Comparison of ENCODE assay signal across 22 mouse cellular contexts in genomic region chr9:53272207-53272606, GRCm38 (mm10). TPM values are rescaled to one million over a fixed set of nuclear protein-coding genes. Genes with fewer than 3 reads are reported as not detected.
DNase-seq lines count a peak whose midpoint lies in the region; ATAC-seq lines count a peak whose summit lies in the region.
"Had no signal": no experiment of that assay in that cellular context is flagged by ENCODE, and none has a peak within 500 bp of the region (broad histone marks: within the 10 kb centered on the region; RNA-seq: fewer than 3 reads in every experiment).

No protein-coding gene starts in this region.

- H3K4me1 ChIP-seq in heart, embryonic 16.5 days (ENCODE audit: control insufficient read depth, insufficient read depth, low read length), result peaks cover 7% of the 10 kb centered on the region; the same call in 1 of the 2 replicates
- peaks cover 7% of the 10 kb centered on the region; the same call in 1 of the 2 replicates for H3K4me1 ChIP-seq in limb, embryonic 11.5 days (ENCODE audit: control insufficient read depth, insufficient read depth, low read length)
- H3K4me1 ChIP-seq in limb, embryonic 10.5 days, result peaks cover 7% of the 10 kb centered on the region; the same call in 1 of the 2 replicates
- peaks cover 10% of the 10 kb centered on the region; the same call in 1 of the 2 replicates for H3K4me1 ChIP-seq in intestine, embryonic 14.5 days (replicated peaks; ENCODE audit: control insufficient read depth, insufficient read depth, low read length)
- H3K4me1 ChIP-seq in limb, embryonic 13.5 days, result peaks cover 12% of the 10 kb centered on the region
- H3K4me1 ChIP-seq: forebrain, embryonic 12.5 days; hindbrain, embryonic 13.5 days; liver, embryonic 12.5 days; neural tube, embryonic 13.5 days had no signal

- WGBS in heart, embryonic 16.5 days, result 47% methylated on average over 5 of the region's 5 CpGs
- WGBS in limb, embryonic 11.5 days, result 52% methylated on average over 5 of the region's 5 CpGs
- WGBS in limb, embryonic 10.5 days, result 78% methylated on average over 5 of the region's 5 CpGs
- WGBS in intestine, embryonic 14.5 days, result 41% methylated on average over 5 of the region's 5 CpGs
- 12% methylated on average over 5 of the region's 5 CpGs for WGBS in limb, embryonic 13.5 days

- no peak for ATAC-seq in heart, embryonic 16.5 days (replicated peaks; ENCODE audit: extremely low read depth, insufficient read depth, low FRiP score)
- ATAC-seq in limb, embryonic 11.5 days (ENCODE audit: insufficient number of reproducible peaks, low FRiP score, low TSS enrichment, low read depth), result no peak
- no peak for ATAC-seq in intestine, embryonic 14.5 days (replicated peaks; ENCODE audit: low FRiP score, low TSS enrichment, low read depth)
- 0 out of 2 replicates have a peak, but pooled peaks have one; percentile 24 for ATAC-seq in limb, embryonic 13.5 days (ENCODE audit: low FRiP score, low read depth)
- ATAC-seq in megakaryocyte-erythroid progenitor cell, adult 5-6 weeks (replicated peaks; ENCODE audit: low FRiP score, low TSS enrichment, poor library complexity, severe bottlenecking), result no peak
- ATAC-seq: liver, embryonic 12.5 days had no signal

- no peaks in the 10 kb centered on the region for H3K36me3 ChIP-seq in heart, embryonic 16.5 days (ENCODE audit: control insufficient read depth, insufficient read depth)
- no peaks in the 10 kb centered on the region for H3K36me3 ChIP-seq in limb, embryonic 11.5 days (ENCODE audit: control insufficient read depth, insufficient read depth, low read length)
- no peaks in the 10 kb centered on the region for H3K36me3 ChIP-seq in limb, embryonic 10.5 days
- no peaks in the 10 kb centered on the region for H3K36me3 ChIP-seq in intestine, embryonic 14.5 days (ENCODE audit: control insufficient read depth, insufficient read depth, low read length)
- no peaks in the 10 kb centered on the region for H3K36me3 ChIP-seq in limb, embryonic 13.5 days
- H3K36me3 ChIP-seq: forebrain, embryonic 12.5 days; hindbrain, embryonic 13.5 days; liver, embryonic 12.5 days; neural tube, embryonic 13.5 days had no signal

- no peak overlapping the region for H3K4me3 ChIP-seq in heart, embryonic 16.5 days (ENCODE audit: low read length)
- H3K4me3 ChIP-seq in limb, embryonic 11.5 days (ENCODE audit: low read depth, low read length), result no peak overlapping the region
- H3K4me3 ChIP-seq in limb, embryonic 10.5 days, result no peak overlapping the region
- H3K4me3 ChIP-seq in intestine, embryonic 14.5 days (ENCODE audit: low read depth, low read length), result no peak overlapping the region
- no peak overlapping the region for H3K4me3 ChIP-seq in limb, embryonic 13.5 days
- H3K4me3 ChIP-seq: forebrain, embryonic 12.5 days; heart, adult 2 months; hindbrain, embryonic 13.5 days; liver, embryonic 12.5 days; neural tube, embryonic 13.5 days had no signal

- H3K27ac ChIP-seq in heart, embryonic 16.5 days (ENCODE audit: low read length), result peak overlapping the region; percentile 30
- H3K27ac ChIP-seq in limb, embryonic 11.5 days (replicated peaks; ENCODE audit: low read depth, low read length), result peak overlapping the region; percentile 36; the same call in 1 of the 2 replicates
- no peak overlapping the region for H3K27ac ChIP-seq in limb, embryonic 10.5 days
- peak overlapping the region; percentile 24; the same call in 1 of the 2 replicates for H3K27ac ChIP-seq in intestine, embryonic 14.5 days (ENCODE audit: low read depth)
- H3K27ac ChIP-seq in limb, embryonic 13.5 days, result peak overlapping the region; percentile 33
- H3K27ac ChIP-seq: forebrain, embryonic 12.5 days; heart, adult 2 months; hindbrain, embryonic 13.5 days; liver, embryonic 12.5 days; neural tube, embryonic 13.5 days had no signal

- H3K27me3 ChIP-seq in heart, embryonic 16.5 days (ENCODE audit: control insufficient read depth, insufficient read depth, low read length), result no peaks in the 10 kb centered on the region
- no peaks in the 10 kb centered on the region for H3K27me3 ChIP-seq in limb, embryonic 11.5 days (ENCODE audit: control insufficient read depth, insufficient read depth, low read length)
- no peaks in the 10 kb centered on the region for H3K27me3 ChIP-seq in limb, embryonic 10.5 days (ENCODE audit: low read depth, poor library complexity, severe bottlenecking)
- H3K27me3 ChIP-seq in intestine, embryonic 14.5 days (replicated peaks; ENCODE audit: control insufficient read depth, insufficient read depth, low read length), result no peaks in the 10 kb centered on the region
- no peaks in the 10 kb centered on the region for H3K27me3 ChIP-seq in limb, embryonic 13.5 days
- H3K27me3 ChIP-seq: hindbrain, embryonic 13.5 days; liver, embryonic 12.5 days; neural tube, embryonic 13.5 days had no signal

- DNase-seq in heart, postnatal 4 days, result no peak
- no peak for DNase-seq in limb, embryonic 11.5 days (ENCODE audit: low spot score)
- no peak for DNase-seq in limb, embryonic 10.5 days (ENCODE audit: low spot score)
- no peak for DNase-seq in intestine, embryonic 14.5 days (ENCODE audit: low spot score)
- no peak for DNase-seq in left cerebral cortex, adult 9 months (ENCODE audit: low spot score in 2 of 2)
- DNase-seq: adrenal gland, postnatal 36 days; cerebellum, adult 18-20 months; cerebellum, postnatal 25 days; embryo, embryonic 11 days; gastrocnemius, postnatal 25 days; heart, adult 2 months; heart, postnatal 14 days; lung, adult 2 months; midbrain, embryonic 14.5 days; right cerebral cortex, adult 18-20 months had no signal

- no peaks in the 10 kb centered on the region for H3K9me3 ChIP-seq in heart, embryonic 16.5 days (replicated peaks; ENCODE audit: control insufficient read depth, low read length)
- H3K9me3 ChIP-seq in limb, embryonic 11.5 days (ENCODE audit: control insufficient read depth, low read length), result no peaks in the 10 kb centered on the region
- no peaks in the 10 kb centered on the region for H3K9me3 ChIP-seq in limb, embryonic 10.5 days (replicated peaks)
- no peaks in the 10 kb centered on the region for H3K9me3 ChIP-seq in intestine, embryonic 14.5 days (ENCODE audit: control insufficient read depth, low read length)
- no peaks in the 10 kb centered on the region for H3K9me3 ChIP-seq in limb, embryonic 13.5 days
- H3K9me3 ChIP-seq: forebrain, embryonic 12.5 days; hindbrain, embryonic 13.5 days; liver, embryonic 12.5 days; neural tube, embryonic 13.5 days had no signal

- H3K9ac ChIP-seq in heart, embryonic 16.5 days (ENCODE audit: low read length), result 0 out of 2 replicates have a peak overlapping the region, but pooled peaks have one; percentile 15
- H3K9ac ChIP-seq in limb, embryonic 11.5 days (ENCODE audit: low read length), result no peak overlapping the region
- no peak overlapping the region for H3K9ac ChIP-seq in intestine, embryonic 14.5 days (ENCODE audit: low read length)
- peak overlapping the region; percentile 45; the same call in 1 of the 2 replicates for H3K9ac ChIP-seq in limb, embryonic 13.5 days
- H3K9ac ChIP-seq: forebrain, embryonic 12.5 days; hindbrain, embryonic 13.5 days; liver, embryonic 12.5 days; neural tube, embryonic 13.5 days had no signal

- H3K4me2 ChIP-seq in heart, embryonic 16.5 days (ENCODE audit: low read depth, low read length), result no peak overlapping the region
- no peak overlapping the region for H3K4me2 ChIP-seq in limb, embryonic 11.5 days (ENCODE audit: low read depth, severe bottlenecking)
- H3K4me2 ChIP-seq in intestine, embryonic 14.5 days (ENCODE audit: low read length), result no peak overlapping the region
- no peak overlapping the region; the same call in 1 of the 2 replicates for H3K4me2 ChIP-seq in limb, embryonic 13.5 days (replicated peaks)
- H3K4me2 ChIP-seq: forebrain, embryonic 12.5 days; hindbrain, embryonic 13.5 days; liver, embryonic 12.5 days; neural tube, embryonic 13.5 days had no signal

RNA-seq across cellular contexts. Expression of gene Ddx10, which starts 24.4 kb away (rescaled TPM):
- 16.1 and 20.4 TPM in 2 replicates for polyA plus RNA-seq in heart, embryonic 16.5 days (2015; fragmentation: Nextera tagmentation; extraction: Ambion mirVana)
- total RNA-seq in heart, postnatal 4 days (2021), result 10 to 100 TPM; 12.1 to 12.8 TPM
- polyA plus RNA-seq in limb, embryonic 11.5 days (2014; fragmentation: Nextera tagmentation; extraction: Ambion mirVana), result 34.0 and 36.6 TPM in 2 replicates
- 29.2 and 32.2 TPM in 2 replicates for polyA plus RNA-seq in limb, embryonic 10.5 days (2016; fragmentation: Nextera tagmentation; extraction: Ambion mirVana)
- 31.2 and 34.2 TPM in 2 replicates for polyA plus RNA-seq in intestine, embryonic 14.5 days (2014; fragmentation: Nextera tagmentation; extraction: Ambion mirVana)
- 28.6 and 29.9 TPM in 2 replicates for polyA plus RNA-seq in limb, embryonic 13.5 days (2015; fragmentation: Nextera tagmentation; extraction: Ambion mirVana)
- total RNA-seq in megakaryocyte-erythroid progenitor cell, adult 5-6 weeks (2014; fragmentation: Nextera tagmentation), result 35.9 and 49.9 TPM in 2 replicates
- 117 TPM in 2 replicates for total RNA-seq in megakaryocyte-erythroid progenitor cell, adult 5-6 weeks (2017)

RNA-seq across cellular contexts. Expression of gene Exph5, which starts 29.3 kb away (rescaled TPM):
- polyA plus RNA-seq in heart, embryonic 16.5 days (2015; fragmentation: Nextera tagmentation; extraction: Ambion mirVana), result 0.14 and 0.92 TPM in 2 replicates
- total RNA-seq in heart, postnatal 4 days (2021), result under 1 TPM; 0.36 to 0.38 TPM
- polyA plus RNA-seq in limb, embryonic 11.5 days (2014; fragmentation: Nextera tagmentation; extraction: Ambion mirVana), result 1.1 and 1.2 TPM in 2 replicates
- polyA plus RNA-seq in limb, embryonic 10.5 days (2016; fragmentation: Nextera tagmentation; extraction: Ambion mirVana), result 0.83 and 1.2 TPM in 2 replicates
- 4.9 and 6.2 TPM in 2 replicates for polyA plus RNA-seq in intestine, embryonic 14.5 days (2014; fragmentation: Nextera tagmentation; extraction: Ambion mirVana)
- polyA plus RNA-seq in limb, embryonic 13.5 days (2015; fragmentation: Nextera tagmentation; extraction: Ambion mirVana), result 0.97 and 1.2 TPM in 2 replicates
- total RNA-seq in megakaryocyte-erythroid progenitor cell, adult 5-6 weeks (2014; fragmentation: Nextera tagmentation), result not detected in 2 replicates
- not detected in 2 replicates for total RNA-seq in megakaryocyte-erythroid progenitor cell, adult 5-6 weeks (2017)

Comparison
In these comparisons a context has a peak if more than half of its experiments do, and no peak if none do; other contexts are left out.
1. H3K9ac ChIP-seq: peak in heart, embryonic 16.5 days (single experiment) and limb, embryonic 13.5 days (single experiment); none in limb, embryonic 11.5 days (single experiment) and intestine, embryonic 14.5 days (single experiment).